ENCODE assay signal across 8 mouse cellular contexts in the genomic region with DNA sequence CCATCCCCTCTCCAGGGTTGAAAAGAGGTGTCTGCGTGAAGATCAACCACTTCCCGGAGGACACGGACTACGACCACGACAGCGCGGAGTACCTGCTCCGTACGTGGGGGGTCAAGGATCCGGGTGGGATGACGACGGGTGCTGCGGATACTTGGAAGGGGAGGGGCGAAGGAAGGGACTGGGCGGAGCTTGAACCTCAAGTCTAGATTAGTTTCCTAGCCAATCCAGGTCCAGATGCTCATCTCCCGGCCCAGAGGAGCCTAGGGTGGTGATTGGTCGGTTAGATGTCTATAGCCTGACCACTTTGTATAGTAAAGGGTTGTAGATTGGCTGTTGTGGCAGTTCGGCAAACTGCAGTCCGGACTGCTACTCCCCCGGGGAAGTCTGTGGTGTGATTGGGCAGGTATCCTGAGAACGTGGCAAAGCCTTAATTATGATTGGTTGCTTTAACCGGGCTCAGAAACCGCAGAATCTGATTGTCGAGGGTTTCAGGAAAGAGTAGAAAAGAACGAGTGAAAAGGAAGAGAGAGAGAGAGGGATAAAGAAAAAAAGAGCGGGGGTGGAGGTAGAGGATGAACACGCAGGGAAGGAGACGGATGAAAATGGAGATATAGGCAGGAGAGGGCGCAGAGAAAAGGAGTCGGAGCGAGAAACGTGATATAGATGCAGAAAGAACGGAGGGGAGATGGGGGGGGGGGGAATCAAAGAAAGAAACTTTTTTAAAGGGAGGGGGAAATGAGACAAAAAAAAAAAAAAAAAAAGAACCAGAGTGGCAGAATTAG. TPM values are rescaled to one million over a fixed set of nuclear protein-coding genes. Genes with fewer than 3 reads are reported as not detected.
DNase-seq lines count a peak whose midpoint lies in the region; ATAC-seq and TF ChIP-seq lines count a peak whose summit lies in the region.

No protein-coding gene starts in this region.

- no peaks in the 10 kb centered on the region for H3K9me3 ChIP-seq in forebrain, postnatal 0 days (ENCODE audit: low read length)
- H3K9me3 ChIP-seq in midbrain, embryonic 12.5 days: no peaks in the 10 kb centered on the region

- TF ChIP-seq CTCF in cerebellum, adult 2 months (IDR thresholded peaks at IDR 0.05; ENCODE audit: borderline replicate concordance, insufficient read depth, low read depth, low read length): 0 out of 2 replicates have a peak, but pooled peaks have one; percentile 5
- TF ChIP-seq CTCF in forebrain, postnatal 0 days (IDR thresholded peaks at IDR 0.05; ENCODE audit: low read depth): no peak
- no peak; the same call in 1 of the 2 replicates for TF ChIP-seq CTCF in left cerebral cortex, adult 2 months (IDR thresholded peaks at IDR 0.05)
- TF ChIP-seq CTCF in testis, adult 2 months (IDR thresholded peaks at IDR 0.05; ENCODE audit: control insufficient read depth, insufficient read depth, insufficient replicate concordance, low read depth, low read length): no peak

- intact Hi-C loops in left cerebral cortex, adult 2 months (cut with DNase I): no loop called here

- peak overlapping the region; percentile 75 for H3K4me2 ChIP-seq in forebrain, postnatal 0 days (ENCODE audit: low read depth)
- H3K4me2 ChIP-seq in midbrain, embryonic 12.5 days (replicated peaks): peak overlapping the region; percentile 68

- H3K9ac ChIP-seq in forebrain, postnatal 0 days: peak overlapping the region; percentile 31; the same call in 1 of the 2 replicates
- H3K9ac ChIP-seq in midbrain, embryonic 12.5 days (replicated peaks): peak overlapping the region; percentile 28; the same call in 1 of the 2 replicates

- peaks cover 1% of the 10 kb centered on the region; the same call in 1 of the 2 replicates for H3K27me3 ChIP-seq in cerebellum, adult 2 months (ENCODE audit: control insufficient read depth, insufficient read depth, low read length)
- no peaks in the 10 kb centered on the region for H3K27me3 ChIP-seq in forebrain, postnatal 0 days (ENCODE audit: insufficient read depth, low read length)
- peaks cover 49% of the 10 kb centered on the region for H3K27me3 ChIP-seq in midbrain, embryonic 12.5 days
- H3K27me3 ChIP-seq in testis, adult 2 months (ENCODE audit: control insufficient read depth, insufficient read depth, low read length): no peaks in the 10 kb centered on the region

- DNase-seq in thymus, postnatal 4 days: peak; percentile 33
- no peak for DNase-seq in thymus, postnatal 10 days (ENCODE audit: low spot score in 2 of 2)
- peak; percentile 57 to 69 for DNase-seq in cerebellum, adult 2 months
- peak; percentile 82 for DNase-seq in forebrain, postnatal 0 days
- peak; percentile 41 to 45 for DNase-seq in left cerebral cortex, adult 2 months (ENCODE audit: extremely low spot score in 1 of 2, low spot score in 2 of 2)
- DNase-seq in gastrocnemius, postnatal 10 days: no peak

- TF ChIP-seq POLR2A in cerebellum, adult 2 months (IDR thresholded peaks at IDR 0.05; ENCODE audit: borderline replicate concordance, insufficient read depth, low read length): no peak
- TF ChIP-seq POLR2A in testis, adult 2 months (IDR thresholded peaks at IDR 0.05; ENCODE audit: control insufficient read depth, low read depth, low read length): no peak; the same call in 1 of the 2 replicates

- H3K4me1 ChIP-seq in cerebellum, adult 2 months (ENCODE audit: control insufficient read depth, insufficient read depth, low read length): peaks cover 2% of the 10 kb centered on the region; the same call in 1 of the 2 replicates
- H3K4me1 ChIP-seq in forebrain, postnatal 0 days (ENCODE audit: insufficient read depth): no peaks in the 10 kb centered on the region
- H3K4me1 ChIP-seq in midbrain, embryonic 12.5 days: peaks cover 22% of the 10 kb centered on the region
- peaks cover 18% of the 10 kb centered on the region for H3K4me1 ChIP-seq in testis, adult 2 months (ENCODE audit: control insufficient read depth, insufficient read depth, low read length)

- under 1% methylated on average over 33 of the region's 33 CpGs for WGBS in cerebellum, adult 2 months
- WGBS in forebrain, postnatal 0 days: 1% methylated on average over 33 of the region's 33 CpGs
- 1% methylated on average over 33 of the region's 33 CpGs for WGBS in midbrain, embryonic 12.5 days

- ATAC-seq in forebrain, postnatal 0 days: peak; percentile 91
- peak; percentile 91 for ATAC-seq in midbrain, embryonic 12.5 days (ENCODE audit: low FRiP score, low read depth)

- H3K4me3 ChIP-seq in cerebellum, adult 2 months (replicated peaks; ENCODE audit: insufficient read depth, low read depth, low read length): peak overlapping the region; percentile 72
- H3K4me3 ChIP-seq in forebrain, postnatal 0 days (ENCODE audit: low read depth, low read length): peak overlapping the region; percentile 38
- peak overlapping the region; percentile 44 for H3K4me3 ChIP-seq in left cerebral cortex, adult 2 months
- H3K4me3 ChIP-seq in midbrain, embryonic 12.5 days: peak overlapping the region; percentile 41
- H3K4me3 ChIP-seq in testis, adult 2 months (ENCODE audit: control insufficient read depth, low read depth, low read length): peak overlapping the region; percentile 71

- H3K27ac ChIP-seq in cerebellum, adult 2 months (ENCODE audit: insufficient read depth, low read length): no peak overlapping the region
- no peak overlapping the region for H3K27ac ChIP-seq in forebrain, postnatal 0 days (ENCODE audit: low read depth, low read length)
- H3K27ac ChIP-seq in left cerebral cortex, adult 2 months: no peak overlapping the region
- H3K27ac ChIP-seq in midbrain, embryonic 12.5 days (replicated peaks): no peak overlapping the region
- no peak overlapping the region for H3K27ac ChIP-seq in testis, adult 2 months (ENCODE audit: control insufficient read depth, insufficient read depth, low read depth, low read length)

- no peaks in the 10 kb centered on the region for H3K36me3 ChIP-seq in forebrain, postnatal 0 days (ENCODE audit: insufficient read depth)
- no peaks in the 10 kb centered on the region for H3K36me3 ChIP-seq in midbrain, embryonic 12.5 days
- no peaks in the 10 kb centered on the region for H3K36me3 ChIP-seq in testis, adult 2 months (ENCODE audit: control insufficient read depth, insufficient read depth, low read length)

RNA-seq across cellular contexts. Expression of a gene that starts 12.6 kb away (rescaled TPM):
- 0.05 and 0.13 TPM in 2 replicates for polyA plus RNA-seq in cerebellum, adult 2 months (2012; rRNA removed)
- total RNA-seq in forebrain, postnatal 0 days (2014; rRNA removed): 0.15 and 0.38 TPM in 2 replicates
- polyA plus RNA-seq in forebrain, postnatal 0 days (2015; fragmentation: Nextera tagmentation; extraction: Ambion mirVana): 0.35 and 0.43 TPM in 2 replicates
- 1 to 10 TPM; 1.2 TPM for total RNA-seq in left cerebral cortex, adult 2 months (2021)
- polyA plus RNA-seq in midbrain, embryonic 12.5 days (2016; fragmentation: Nextera tagmentation; extraction: Ambion mirVana): 0.20 TPM in 1 of 2 replicates, not detected in the other
- 0.05 and 0.11 TPM in 2 replicates for polyA plus RNA-seq in testis, adult 2 months (2012; rRNA removed)
- total RNA-seq in gastrocnemius, postnatal 10 days (2021): 10 to 100 TPM; 80.3 to 88.7 TPM

RNA-seq across cellular contexts. Expression of a gene that starts 20.9 kb away (rescaled TPM):
- 16.6 and 20.6 TPM in 2 replicates for polyA plus RNA-seq in cerebellum, adult 2 months (2012; rRNA removed)
- 41.5 and 42.2 TPM in 2 replicates for total RNA-seq in forebrain, postnatal 0 days (2014; rRNA removed)
- polyA plus RNA-seq in forebrain, postnatal 0 days (2015; fragmentation: Nextera tagmentation; extraction: Ambion mirVana): 16.5 and 17.8 TPM in 2 replicates
- total RNA-seq in left cerebral cortex, adult 2 months (2021): 100 to 1,000 TPM; 176 to 186 TPM
- 7.4 and 7.9 TPM in 2 replicates for polyA plus RNA-seq in midbrain, embryonic 12.5 days (2016; fragmentation: Nextera tagmentation; extraction: Ambion mirVana)
- polyA plus RNA-seq in testis, adult 2 months (2012; rRNA removed): 10.9 and 13.1 TPM in 2 replicates
- under 1 TPM in 1 of 2 experiments, not detected in 1; 0.43 TPM for total RNA-seq in gastrocnemius, postnatal 10 days (2021)

Comparison
In these comparisons a context has a peak if more than half of its experiments do, and no peak if none do; other contexts are left out.
1. DNase-seq: peak in thymus, postnatal 4 days (single experiment), cerebellum, adult 2 months (2 of 2), forebrain, postnatal 0 days (single experiment) and left cerebral cortex, adult 2 months (2 of 2); none in thymus, postnatal 10 days (0 of 2) and gastrocnemius, postnatal 10 days (single experiment).
2. Peak in every context shown above with its lines, with median percentiles within 50 percentile points of each other: H3K4me3 ChIP-seq.